Mouse (Mus musculus) T-helper 17 cell (primary cell): ENCODE results near the gene Syt13.

Source experiments
- in situ Hi-C, 2 experiments: fragments of 300-600 bp; cut with MboI, MseI; formaldehyde crosslinking; loops; 1 replicate in 1 of 2; 2 replicates in 1 of 2; pipeline ENCODE4 v1.15.1; 2025; ENCODE audit warnings: high pct_unique_total_duplicates in 2 of 2

Syt13 gene

DNA sequence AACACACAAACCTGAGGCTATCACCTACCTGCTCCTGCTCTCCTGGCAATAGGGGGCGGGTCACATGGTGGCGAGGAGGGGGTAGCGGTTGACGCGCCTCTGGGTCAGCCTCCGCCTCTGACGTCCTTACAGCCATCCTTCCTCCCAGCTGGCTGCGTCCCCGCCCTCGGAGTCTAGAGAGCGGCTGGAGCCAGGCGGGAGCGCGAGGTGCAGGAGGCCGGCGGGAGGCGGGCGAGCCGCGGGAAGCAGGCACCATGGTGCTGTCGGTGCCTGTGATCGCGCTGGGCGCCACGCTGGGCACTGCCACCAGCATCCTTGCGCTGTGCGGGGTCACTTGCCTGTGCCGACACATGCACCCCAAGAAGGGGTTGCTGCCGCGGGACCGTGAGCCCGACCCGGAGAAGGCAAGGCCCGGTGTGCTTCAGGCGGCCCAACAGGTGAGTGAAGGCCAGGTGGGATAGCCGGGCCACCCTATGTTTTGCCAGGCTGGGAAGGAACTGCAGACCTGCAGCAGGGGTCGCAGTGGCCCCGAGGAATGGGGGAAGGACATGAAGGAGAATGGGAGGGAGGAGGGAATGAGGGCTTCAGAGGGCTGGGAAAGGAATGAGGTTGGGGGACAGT lies at the start of gene Syt13:
TSS of gene Syt13 (plus strand) at position 166 of the 621 bp plus-strand sequence.
- in situ Hi-C loops, result loop anchor here in 1 of 2 experiments (5.0 to 25.0 kb wide), 3 partner anchors 37 to 1253 kb away; no protein-coding TSS in a partner anchor

DNA sequence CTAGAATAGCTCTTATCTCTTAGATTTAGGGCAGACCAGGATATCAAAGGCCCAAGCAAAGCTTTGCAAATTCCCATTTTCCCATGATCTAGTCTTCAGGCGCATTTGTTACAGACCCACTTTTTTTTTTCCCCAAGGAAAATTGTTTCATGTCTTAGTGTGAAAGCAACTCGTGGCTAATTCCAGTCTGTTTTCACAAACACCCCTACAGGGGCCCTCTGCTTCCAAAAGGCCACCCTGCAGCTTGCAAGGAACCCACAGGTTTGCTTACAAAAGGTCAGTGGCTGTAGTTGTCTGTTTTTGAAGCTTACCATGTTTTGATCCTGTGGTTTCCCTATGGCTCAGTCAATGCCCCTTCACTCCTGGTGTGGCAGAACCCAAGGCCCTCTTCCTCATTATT lies 48.3 kb upstream of the Syt13 start:
- in situ Hi-C loops, result loop anchor here in 1 of 2 experiments (25.0 kb wide), 1 partner anchor 729 kb away; no protein-coding TSS in a partner anchor

DNA sequence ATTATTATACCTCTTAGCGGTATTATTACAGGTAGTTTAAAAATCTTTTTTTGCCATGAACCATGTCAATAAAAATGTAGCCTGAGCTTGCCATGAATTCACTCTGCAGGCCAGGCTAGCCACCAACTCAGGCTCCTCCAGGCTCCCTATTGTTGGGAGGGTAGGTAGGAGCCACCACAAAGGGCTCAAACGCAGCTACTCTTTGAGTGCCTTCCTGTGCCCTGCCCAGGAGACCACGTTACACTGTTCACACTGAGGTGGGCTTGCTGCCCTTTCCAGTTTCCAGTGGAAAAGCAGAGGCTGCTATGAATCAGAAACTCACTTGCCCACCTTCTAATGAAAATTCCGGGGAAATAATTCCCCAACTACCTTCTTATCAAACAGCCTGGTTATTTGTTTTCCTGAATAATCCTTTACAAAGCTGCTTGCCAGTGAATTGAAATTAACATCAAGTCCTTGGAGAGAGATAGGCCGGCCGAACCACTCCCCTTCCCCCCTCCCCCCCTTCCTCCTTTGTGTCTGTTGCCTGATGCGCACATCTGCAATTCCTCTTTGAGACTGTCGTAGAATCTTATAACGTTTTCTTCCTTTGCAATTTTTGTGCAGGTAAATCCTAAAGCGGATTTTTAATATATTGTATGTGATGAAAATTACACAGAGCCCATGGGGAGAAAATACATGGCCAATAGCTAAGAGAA lies 44.6 kb upstream of the Syt13 start:
- in situ Hi-C loops, result loop anchor here in 1 of 2 experiments (25.0 kb wide), 1 partner anchor 733 kb away; no protein-coding TSS in a partner anchor

DNA sequence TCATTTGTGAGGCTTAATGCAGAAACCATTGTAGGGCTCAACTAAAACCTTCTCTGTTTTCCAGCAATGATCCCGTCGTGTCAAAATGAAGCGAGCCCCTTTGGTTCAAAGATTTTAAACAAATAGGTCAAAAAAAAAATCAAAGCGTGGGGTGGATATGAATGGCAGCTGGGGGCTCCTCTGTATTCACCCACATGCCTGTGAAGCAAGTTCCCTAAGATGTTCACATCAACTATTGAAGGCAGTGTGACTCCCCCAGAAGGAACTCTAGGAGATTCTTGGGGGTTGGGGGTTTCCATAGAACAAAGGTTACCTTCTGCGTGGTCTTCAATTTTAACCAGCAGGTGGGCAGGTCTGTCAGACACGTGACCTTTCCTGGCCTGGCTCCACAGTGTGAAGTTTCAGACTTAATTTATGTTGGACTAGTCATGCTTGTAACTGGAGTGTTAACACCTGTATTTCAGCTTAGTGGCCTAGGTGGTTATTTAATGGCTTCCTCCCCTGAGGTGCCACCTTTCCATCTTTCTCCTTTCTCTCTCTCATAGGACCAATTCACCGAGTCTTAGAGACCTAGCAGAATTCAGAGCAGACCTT lies 43.7 kb upstream of the Syt13 start:
- in situ Hi-C loops, result loop anchor here in 1 of 2 experiments (25.0 kb wide), 1 partner anchor 734 kb away; no protein-coding TSS in a partner anchor

DNA sequence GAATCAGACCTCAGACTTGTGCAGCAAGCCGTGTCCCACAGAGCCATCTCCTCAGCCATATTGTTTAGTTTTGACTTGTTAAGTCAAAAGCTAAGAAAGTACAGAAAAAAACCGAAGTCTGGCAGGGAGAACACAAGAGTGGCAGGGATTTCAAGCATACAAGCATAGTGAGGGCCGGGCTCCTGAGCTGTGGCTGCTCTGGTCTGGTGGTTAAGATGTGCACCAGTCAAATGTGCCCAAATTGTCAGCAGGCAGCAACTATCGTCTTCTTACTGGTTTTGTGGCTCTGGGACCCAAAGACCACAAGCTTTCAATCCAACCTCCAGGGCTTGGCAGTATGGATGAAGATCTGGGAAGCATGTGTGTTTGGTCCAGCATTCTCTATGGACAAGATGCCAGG lies 42.2 kb upstream of the Syt13 start:
- in situ Hi-C loops, result loop anchor here in 1 of 2 experiments (25.0 kb wide), 1 partner anchor 735 kb away; no protein-coding TSS in a partner anchor

DNA sequence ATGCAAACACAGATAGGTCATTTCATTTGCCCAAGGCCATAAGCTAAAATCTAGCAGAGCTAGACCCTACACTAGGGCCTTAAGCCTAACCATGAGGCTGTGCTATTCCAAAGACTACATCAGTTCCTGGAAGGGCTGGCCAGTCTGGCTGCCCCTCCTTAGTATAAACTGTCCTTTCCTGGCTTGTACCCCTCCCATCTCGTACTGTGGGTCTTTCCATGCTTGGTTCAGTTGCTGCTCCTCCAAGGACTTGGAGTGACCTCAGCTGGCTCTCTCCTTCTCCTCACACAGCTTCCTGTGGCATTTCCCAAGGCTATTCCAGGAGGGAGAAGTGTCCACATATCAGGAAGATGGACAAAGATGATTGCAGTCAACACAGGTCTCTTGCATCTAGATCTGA lies 40.3 kb upstream of the Syt13 start:
- in situ Hi-C loops, result loop anchor here in 1 of 2 experiments (25.0 kb wide), 1 partner anchor 737 kb away; no protein-coding TSS in a partner anchor

DNA sequence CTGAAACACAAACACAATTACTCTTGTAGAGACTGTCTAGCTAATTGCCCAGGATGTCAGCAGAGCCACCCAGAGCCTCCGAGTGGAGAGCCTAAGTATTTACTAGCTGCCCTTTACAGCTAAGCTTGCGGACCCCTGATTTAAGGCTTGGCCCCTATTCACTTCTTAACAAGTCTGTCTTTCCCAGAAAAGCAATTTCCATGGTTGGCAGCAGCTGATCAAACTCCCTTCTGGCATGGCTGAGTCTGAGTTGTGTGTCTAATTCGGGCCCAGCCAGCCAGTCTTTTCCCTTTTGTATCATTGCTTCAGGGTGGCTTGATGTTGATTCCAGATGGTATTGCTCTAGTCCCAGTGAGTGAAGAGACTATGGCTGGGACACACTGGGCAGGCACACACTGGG lies 37.4 kb upstream of the Syt13 start:
- in situ Hi-C loops, result no loop called here

DNA sequence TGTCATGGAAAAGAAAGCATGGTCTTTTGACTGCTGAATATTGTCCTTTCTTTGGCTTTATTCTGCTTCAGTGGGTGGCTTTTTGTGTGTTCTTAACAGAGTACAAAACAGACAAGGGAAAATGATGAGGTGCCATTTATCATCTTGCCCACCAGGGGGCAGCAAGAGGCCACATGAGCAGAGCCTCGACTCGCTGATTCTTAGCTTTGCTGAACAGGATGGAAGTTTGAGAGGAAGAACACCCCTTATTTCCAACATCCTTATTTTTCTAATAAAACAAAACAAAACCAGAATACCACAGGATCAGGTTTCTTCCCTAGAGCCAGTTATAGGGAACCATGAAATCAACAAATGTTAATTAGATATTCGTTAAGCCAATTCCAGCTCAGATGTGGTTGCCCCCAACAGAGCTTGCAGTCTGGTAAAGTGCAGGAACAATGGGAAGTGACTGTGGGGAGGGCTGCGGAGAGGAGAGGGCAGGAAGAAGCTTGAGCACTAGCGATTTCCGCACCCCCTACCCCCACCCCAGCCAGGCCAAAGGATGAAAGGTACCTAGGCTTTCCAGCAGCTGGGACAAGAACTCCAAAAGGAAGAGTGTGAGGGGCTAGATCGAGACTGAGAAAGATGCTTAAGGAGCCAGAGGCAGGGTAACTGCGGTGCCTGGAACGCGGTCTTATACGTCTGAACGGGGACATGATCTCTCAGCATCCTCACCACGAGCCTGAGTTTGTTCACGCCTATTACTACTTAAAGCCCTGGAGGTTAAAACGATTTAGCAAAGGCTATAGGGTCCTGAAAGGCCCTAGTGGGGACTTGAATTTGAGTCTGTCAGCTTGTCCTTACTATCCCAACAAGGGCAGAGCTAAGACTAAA lies 31.6 kb upstream of the Syt13 start:
- in situ Hi-C loops, result no loop called here

DNA sequence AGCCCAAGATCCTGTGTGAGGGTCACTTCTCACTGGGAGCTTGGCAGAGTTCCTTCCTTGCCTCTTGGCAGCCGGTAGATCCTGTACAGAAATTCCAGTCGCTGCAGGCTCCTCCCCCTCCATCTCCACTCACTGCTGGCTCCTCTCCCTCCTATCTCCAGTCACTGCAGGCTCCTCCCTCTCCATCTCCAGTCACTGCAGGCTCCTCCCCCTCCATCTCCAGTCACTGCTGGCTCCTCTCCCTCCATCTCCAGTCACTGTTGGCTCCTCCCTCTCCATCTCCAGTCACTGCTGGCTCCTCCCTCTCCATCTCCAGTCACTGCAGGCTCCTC lies 31.0 kb upstream of the Syt13 start:
- in situ Hi-C loops, result no loop called here

DNA sequence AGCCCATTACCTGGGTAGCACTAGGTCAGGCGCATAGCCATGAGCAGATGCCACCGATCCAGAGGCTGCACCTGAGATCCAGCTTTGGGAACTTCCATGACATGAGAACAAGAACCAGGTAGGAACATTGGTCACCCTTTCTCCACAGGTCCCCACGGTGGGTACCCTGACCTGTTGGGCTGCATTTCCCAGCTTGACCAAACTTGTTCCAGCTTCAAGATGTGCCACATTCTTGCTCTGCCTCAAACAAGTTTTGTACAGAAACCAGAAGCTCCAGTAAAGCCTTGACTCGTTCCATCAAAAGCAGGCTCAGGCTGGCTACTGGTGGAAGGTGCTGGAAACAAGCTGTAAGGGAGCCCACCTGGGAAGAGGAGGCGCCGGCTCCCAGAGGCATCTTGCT lies 29.9 kb upstream of the Syt13 start:
- in situ Hi-C loops, result loop anchor here (5.0 kb wide), 2 partner anchors 72 to 182 kb away; no protein-coding TSS in a partner anchor

DNA sequence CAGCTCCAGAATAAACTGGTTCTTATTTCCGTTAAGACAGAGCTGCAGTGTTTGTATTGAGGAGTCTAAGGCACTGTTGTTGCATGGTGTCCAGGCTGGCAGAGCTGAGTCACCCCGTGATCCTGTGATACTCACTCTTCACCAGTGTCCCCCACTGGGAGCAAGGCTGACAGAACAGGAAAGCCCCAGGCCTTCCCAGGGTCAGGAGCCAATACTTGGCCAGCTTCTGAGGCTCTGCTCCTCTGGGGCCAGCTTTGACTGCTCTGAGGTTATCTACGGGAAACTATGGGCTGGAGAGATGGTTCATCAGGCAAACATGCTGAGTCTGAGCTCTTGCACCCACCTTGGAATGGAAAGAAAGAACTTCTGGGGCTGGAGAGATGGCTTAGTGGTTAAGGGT lies 28.0 kb upstream of the Syt13 start:
- in situ Hi-C loops, result loop anchor here (5.0 kb wide), 2 partner anchors 70 to 180 kb away; no protein-coding TSS in a partner anchor

DNA sequence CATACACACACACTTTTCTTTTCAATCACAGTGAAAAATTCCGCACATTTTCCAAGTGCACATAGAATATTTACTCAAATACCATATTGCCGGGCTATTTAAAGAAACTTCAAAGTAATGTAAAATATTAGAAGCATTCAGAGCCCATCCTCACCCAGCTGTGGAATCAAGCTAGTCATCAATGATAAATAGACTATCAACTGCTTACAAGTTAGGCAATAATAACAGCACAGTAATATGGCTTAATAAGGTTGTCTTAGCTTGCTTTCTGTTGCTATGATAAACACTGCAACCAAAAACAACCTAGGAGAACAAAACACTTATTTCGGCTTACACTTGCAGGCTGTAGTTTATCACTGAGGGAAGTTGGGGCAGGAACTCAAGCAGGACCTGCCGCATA lies 22.4 kb upstream of the Syt13 start:
- in situ Hi-C loops, result no loop called here

DNA sequence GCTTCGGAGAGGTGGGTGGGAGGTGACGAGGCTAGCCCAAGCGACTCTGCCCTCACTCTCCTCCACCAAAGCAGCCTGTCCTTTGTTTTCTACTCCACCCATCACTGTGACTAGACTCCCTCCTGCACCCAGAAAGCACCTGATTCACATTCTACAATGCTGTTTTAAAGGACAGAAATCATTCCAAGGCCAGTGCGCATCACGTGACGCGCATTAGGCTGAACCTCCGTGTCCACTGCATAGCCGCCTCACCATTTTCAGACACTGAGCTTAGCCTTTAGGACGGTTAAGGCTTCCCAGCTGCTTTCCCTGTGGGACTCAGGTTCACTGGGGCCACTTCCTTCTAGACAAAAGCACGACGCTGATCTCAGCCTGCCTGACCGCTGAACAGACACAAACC lies 11.2 kb upstream of the Syt13 start:
- in situ Hi-C loops, result loop anchor here in 1 of 2 experiments (10.0 to 25.0 kb wide), 2 partner anchors 141 to 1241 kb away; partner anchors contain the start of gene Prdm11

DNA sequence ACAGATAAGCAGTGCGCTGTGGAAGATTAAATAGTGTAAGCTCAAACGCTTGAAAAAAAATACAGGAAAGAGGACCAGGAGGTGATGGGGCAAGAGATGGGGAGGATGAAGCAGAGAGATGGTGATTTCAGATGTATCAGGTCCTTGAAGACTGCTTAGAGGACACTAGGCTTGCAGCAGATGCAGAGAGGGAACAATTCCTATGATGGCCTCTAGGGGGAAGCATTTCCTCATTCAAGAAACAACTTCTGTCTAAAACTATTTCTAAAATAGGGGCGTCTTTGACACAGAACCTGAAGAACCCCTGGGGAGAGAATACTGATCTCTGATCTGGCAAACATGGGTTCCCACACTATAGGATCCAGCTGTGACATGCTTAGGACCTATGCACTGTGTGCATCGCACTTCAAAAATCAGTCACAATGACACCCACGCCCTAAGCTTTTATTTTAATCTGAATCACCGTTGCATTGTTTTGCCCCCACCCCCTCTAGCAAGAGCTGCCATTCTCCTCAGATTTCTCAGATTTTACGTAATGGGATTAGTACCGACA lies 10.5 kb upstream of the Syt13 start:
- in situ Hi-C loops, result loop anchor here in 1 of 2 experiments (10.0 to 25.0 kb wide), 2 partner anchors 140 to 1242 kb away; partner anchors contain the start of gene Prdm11

DNA sequence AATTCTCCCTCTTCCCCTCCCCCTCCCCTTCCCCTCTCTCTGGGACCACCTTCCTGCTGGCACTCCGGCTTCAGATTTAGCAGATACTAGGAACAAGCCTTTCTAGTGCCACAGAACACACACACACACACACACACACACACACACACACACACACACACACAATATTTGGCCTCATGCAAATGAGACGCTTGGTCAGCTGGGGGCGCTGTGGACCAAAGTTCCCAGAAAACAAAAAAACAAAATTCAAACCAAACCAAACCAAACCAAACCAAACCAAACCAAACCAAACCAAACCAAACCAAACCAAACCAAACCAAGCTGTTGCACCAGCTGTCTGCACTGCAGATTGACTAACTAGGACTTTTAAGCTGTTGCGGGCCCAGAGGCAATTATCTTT lies 4.5 kb upstream of the Syt13 start:
- in situ Hi-C loops, result loop anchor here in 1 of 2 experiments (5.0 to 25.0 kb wide), 2 partner anchors 157 to 1248 kb away; no protein-coding TSS in a partner anchor

DNA sequence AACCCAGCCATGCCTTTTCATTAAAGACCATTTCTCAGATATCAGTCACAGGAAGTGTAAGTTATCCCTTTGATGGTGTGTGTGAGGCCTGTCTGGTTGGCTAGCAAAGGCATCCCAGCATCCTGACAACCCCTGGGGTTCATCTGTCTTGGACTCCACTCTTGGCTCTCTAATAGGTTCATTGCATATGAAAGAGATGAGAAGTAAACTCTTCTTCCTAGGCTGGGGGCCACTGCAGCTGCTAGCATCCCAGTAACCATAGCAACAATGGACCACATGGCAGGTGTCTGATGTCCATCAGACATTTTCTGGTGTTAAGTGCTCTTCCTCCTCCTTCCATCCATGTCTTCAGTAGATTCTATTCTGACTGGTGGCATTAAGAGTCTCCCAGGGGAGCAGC lies 2.6 kb upstream of the Syt13 start:
- in situ Hi-C loops, result loop anchor here in 1 of 2 experiments (5.0 to 25.0 kb wide), 2 partner anchors 155 to 1250 kb away; no protein-coding TSS in a partner anchor

DNA sequence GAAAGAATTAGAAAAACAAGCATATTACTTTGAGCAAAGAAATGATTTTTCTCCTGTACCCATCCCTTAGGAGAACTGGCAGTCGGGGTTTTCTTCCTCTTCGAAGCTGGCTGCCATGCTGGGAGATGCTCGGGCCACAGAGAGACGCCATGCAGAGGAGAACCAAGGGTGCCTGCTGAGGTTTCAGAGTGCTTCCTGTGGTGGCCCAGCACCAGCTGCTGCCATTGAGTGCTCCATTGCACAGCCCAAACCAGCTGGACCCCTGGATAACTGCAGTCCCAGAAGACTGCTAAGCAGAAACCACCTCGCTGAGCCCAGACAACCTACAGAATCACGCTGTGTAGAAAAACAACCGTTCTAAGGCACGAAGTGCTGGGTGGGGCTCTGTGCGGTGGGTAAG lies 1.6 kb upstream of the Syt13 start:
- in situ Hi-C loops, result loop anchor here in 1 of 2 experiments (5.0 to 25.0 kb wide), 2 partner anchors 154 to 1251 kb away; no protein-coding TSS in a partner anchor

DNA sequence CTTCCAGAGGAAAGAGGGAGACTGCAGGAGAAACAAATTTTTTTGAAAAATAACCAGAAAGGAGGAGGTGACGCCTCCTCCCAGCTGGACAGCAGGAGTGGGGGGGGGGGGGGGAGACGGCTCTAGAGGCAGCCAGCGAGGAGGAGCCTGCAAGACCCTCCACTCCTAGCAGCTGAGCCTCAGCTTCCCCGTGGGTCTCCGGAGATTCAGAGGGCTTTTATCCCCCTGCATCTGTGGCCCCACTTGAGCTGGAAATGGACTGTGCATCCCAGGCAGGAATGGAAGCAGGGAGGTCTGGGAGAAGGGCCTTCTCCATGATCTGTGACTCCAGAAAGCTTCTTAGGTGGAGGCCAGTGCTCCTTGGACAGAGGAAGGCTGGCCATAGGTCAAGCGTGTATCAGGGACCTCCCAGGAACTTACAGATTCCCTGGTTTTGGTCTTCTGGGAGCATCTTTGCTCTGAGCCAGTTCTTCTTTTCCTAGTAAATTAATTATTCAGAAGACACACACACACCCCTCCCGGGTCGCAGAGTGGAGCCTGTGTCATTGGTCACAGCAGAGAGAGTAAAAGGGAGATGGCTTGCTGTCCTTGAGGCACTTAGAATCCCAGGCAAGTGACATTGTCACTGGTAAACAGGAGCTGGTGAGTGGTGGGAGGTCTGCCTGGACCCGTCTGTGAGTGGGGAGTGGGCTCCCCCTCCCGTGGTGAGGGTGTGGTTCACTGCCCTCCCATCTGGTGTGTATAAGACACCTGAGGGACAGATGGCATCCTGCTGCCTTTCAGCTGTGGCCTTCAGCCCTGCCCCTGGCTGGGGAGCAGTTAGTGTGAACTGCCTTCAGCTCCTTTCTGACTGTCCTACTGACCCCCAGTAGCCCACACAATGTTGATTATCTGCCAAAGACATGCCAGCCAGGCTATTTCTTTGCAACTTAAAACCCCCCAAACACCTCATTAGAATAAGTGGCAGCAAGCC lies 1.0 kb downstream of the Syt13 start:
- in situ Hi-C loops, result loop anchor here in 1 of 2 experiments (5.0 to 25.0 kb wide), 2 partner anchors 36 to 1254 kb away; no protein-coding TSS in a partner anchor
